Mouse (Mus musculus) lung, postnatal 0 days (tissue): Measurements from ENCODE around the gene Tmem205.

Experiments
- CTCF ChIP-seq: IDR thresholded peaks from 2 replicates; pipeline ENCODE4 v1.5.1; 2016; ENCODE audit warnings: antibody characterized with exemption, mild to moderate bottlenecking
- EP300 ChIP-seq: IDR thresholded peaks from 2 replicates; pipeline ENCODE4 v1.6.1; 2016; ENCODE audit warnings: antibody characterized with exemption, mild to moderate bottlenecking, control low read depth

DNA sequence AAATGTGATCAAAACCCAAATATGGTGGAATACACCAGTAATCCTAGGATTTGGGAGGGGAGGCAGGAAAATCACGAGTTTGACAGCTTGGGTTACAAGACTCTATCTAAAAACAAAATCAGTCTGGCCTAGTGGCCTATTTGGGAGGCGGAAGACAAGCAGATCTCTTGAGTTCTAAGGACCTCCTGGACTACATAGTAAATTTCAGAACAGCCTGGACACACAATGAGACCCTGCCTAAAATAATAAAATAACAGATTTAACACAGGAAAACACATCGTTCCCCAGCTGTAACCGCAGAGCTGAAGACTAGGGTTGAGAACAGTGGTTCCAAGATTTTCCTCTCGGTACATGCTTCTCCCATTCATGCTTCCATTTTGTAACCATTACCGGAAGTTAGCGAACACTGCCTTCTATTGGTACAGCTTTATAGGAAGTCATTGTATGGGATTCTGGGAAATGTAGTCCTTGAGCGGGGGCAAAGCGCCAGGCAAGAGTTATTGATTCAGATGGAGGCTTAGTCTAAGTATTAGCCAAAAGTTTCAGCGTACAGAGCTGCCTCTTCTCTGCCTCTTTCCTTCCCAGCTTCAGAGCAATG lies 26.0 kb downstream of the Tmem205 start:
- peak; percentile 55 for TF ChIP-seq CTCF
- 0 out of 2 replicates have a peak, but pooled peaks have one; percentile 28 for TF ChIP-seq EP300
